18 mouse cellular contexts compared by ENCODE assay signal in genomic region chr5:98380360-98380759, GRCm38 (mm10). TPM values are rescaled to one million over a fixed set of nuclear protein-coding genes. Genes with fewer than 3 reads are reported as not detected.
"Had no signal": no experiment of that assay in that cellular context is flagged by ENCODE, and none has a peak within 500 bp of the region (broad histone marks: within the 10 kb centered on the region; RNA-seq: fewer than 3 reads in every experiment).

No protein-coding gene starts in this region.

- H3K27ac ChIP-seq: neural tube, embryonic 13.5 days; neural tube, embryonic 15.5 days; stomach, embryonic 15.5 days; stomach, postnatal 0 days had no signal

- H3K36me3 ChIP-seq: neural tube, embryonic 13.5 days; neural tube, embryonic 15.5 days; stomach, embryonic 15.5 days had no signal

- H3K9me3 ChIP-seq: neural tube, embryonic 13.5 days; neural tube, embryonic 15.5 days; stomach, embryonic 15.5 days had no signal

- H3K4me1 ChIP-seq: neural tube, embryonic 15.5 days; stomach, embryonic 15.5 days had no signal

- DNase-seq: retina, postnatal 1 day; right cerebral cortex, adult 18-20 months; right cerebral cortex, postnatal 14 days; right cerebral cortex, postnatal 25 days; right cerebral cortex, postnatal 4 days; spleen, adult 18-20 months; thymus, adult 18-20 months; thymus, adult 2 months; thymus, postnatal 14 days; thymus, postnatal 25 days; thymus, postnatal 36 days; thymus, postnatal 4 days had no signal

- H3K9ac ChIP-seq: neural tube, embryonic 13.5 days; neural tube, embryonic 15.5 days; stomach, embryonic 15.5 days had no signal

- H3K27me3 ChIP-seq: neural tube, embryonic 13.5 days; neural tube, embryonic 15.5 days; stomach, embryonic 15.5 days had no signal

- H3K4me2 ChIP-seq: neural tube, embryonic 13.5 days; neural tube, embryonic 15.5 days; stomach, embryonic 15.5 days had no signal

- H3K4me3 ChIP-seq: neural tube, embryonic 13.5 days; neural tube, embryonic 15.5 days; stomach, embryonic 15.5 days had no signal

RNA-seq across cellular contexts. Expression of gene Cfap299, which starts 51.3 kb away (rescaled TPM):
- polyA plus RNA-seq: small intestine, adult 2 months; spleen, adult 2 months; thymus, adult 2 months had no signal
